Mouse (Mus musculus): ENCODE measurements at regions not wholly inside any gene's neighbourhood (a gene's known extent, or its start where the extent isn't known, plus 50 kb on each side); places are given as distances from the start of the nearest gene placed in this dataset.
A peak's percentile ranks its signal among the peaks of the same experiment; 100 is the strongest.

GRCm38 (mm10) chrX:129272135-129272534, 477.4 kb upstream of the Diaph2 start:
- in situ Hi-C loops (cut with MboI; ENCODE audit: low pct_unique_long_range_greater_than_20kb), result no loop called here
- ATAC-seq, result no peak
- no peak for TF ChIP-seq CTCF (IDR thresholded peaks at IDR 0.05)
- ChIA-PET POLR2A (no interaction called here), CTCF (no interaction called here)
- no peaks in the 10 kb centered on the region for H3K27me3 ChIP-seq
- no peak for DNase-seq (ENCODE audit: low read depth, low spot score)

- in situ Hi-C loops (cut with MboI; ENCODE audit: low pct_unique_long_range_greater_than_20kb), result loop anchor here (10.0 kb wide), 1 partner anchor 571 kb away; no protein-coding TSS in a partner anchor
- CTCF ChIA-PET, result interaction anchor here (1.3 kb wide), 1 partner anchor 17 kb away, joined by 4 read pairs; no protein-coding TSS in a partner anchor
- POLR2A ChIA-PET, result no interaction called here
- peak; percentile 80 for TF ChIP-seq CTCF (IDR thresholded peaks at IDR 0.05)
- DNase-seq (ENCODE audit: low read depth, low spot score) (no peak), ATAC-seq (peak; percentile 60)
- no peaks in the 10 kb centered on the region for H3K27me3 ChIP-seq
Observed at GRCm38 (mm10) chrX:129303987-129304386, 445.6 kb upstream of the Diaph2 start.

- no peak for TF ChIP-seq CTCF (IDR thresholded peaks at IDR 0.05)
- CTCF ChIA-PET, result no interaction called here
- H3K27me3 ChIP-seq, result no peaks in the 10 kb centered on the region
- DNase-seq (ENCODE audit: low read depth, low spot score), result no peak
- no peak for ATAC-seq
- in situ Hi-C loops (cut with MboI; ENCODE audit: low pct_unique_long_range_greater_than_20kb), result loop anchor here (10.0 kb wide), 1 partner anchor 565 kb away; no protein-coding TSS in a partner anchor
- POLR2A ChIA-PET, result no interaction called here
Observed at GRCm38 (mm10) chrX:129309380-129309779, 440.2 kb upstream of the Diaph2 start.

GRCm38 (mm10) chrX:129329441-129329840, 420.1 kb upstream of the Diaph2 start:
- ATAC-seq (no peak), DNase-seq (ENCODE audit: low read depth, low spot score) (no peak)
- CTCF ChIA-PET, result no interaction called here
- POLR2A ChIA-PET, result no interaction called here
- TF ChIP-seq CTCF (IDR thresholded peaks at IDR 0.05), result no peak
- no peaks in the 10 kb centered on the region for H3K27me3 ChIP-seq
- in situ Hi-C loops (cut with MboI; ENCODE audit: low pct_unique_long_range_greater_than_20kb), result no loop called here

GRCm38 (mm10) chrX:129332810-129333209, 416.7 kb upstream of the Diaph2 start:
- ChIA-PET CTCF (no interaction called here), POLR2A (no interaction called here)
- no peak for TF ChIP-seq CTCF (IDR thresholded peaks at IDR 0.05)
- no peaks in the 10 kb centered on the region for H3K27me3 ChIP-seq
- DNase-seq (ENCODE audit: low read depth, low spot score) (no peak), ATAC-seq (no peak)
- in situ Hi-C loops (cut with MboI; ENCODE audit: low pct_unique_long_range_greater_than_20kb), result no loop called here
